Mouse (Mus musculus) cerebellum, adult 2 months (tissue): ENCODE results near the gene Galnt6.

Experiments
- CTCF ChIP-seq: fragments of 200-500 bp; IDR thresholded peaks from 2 replicates; pipeline ENCODE4 v1.5.1; 2011; ENCODE audit warnings: low read depth, mild to moderate bottlenecking, control low read depth, low read length, moderate library complexity, borderline replicate concordance; ENCODE audit not compliant: insufficient read depth
- POLR2A ChIP-seq: fragments of 200-500 bp; IDR thresholded peaks from 2 replicates; pipeline ENCODE4 v1.6.1; 2011; ENCODE audit warnings: low read length, control low read depth, borderline replicate concordance; ENCODE audit not compliant: insufficient read depth

- TF ChIP-seq CTCF (no peak), POLR2A (no peak)
Measured at GRCm38 (mm10) chr15:100655201-100655600, 74.0 kb downstream of the Galnt6 start.
